Mouse (Mus musculus) intestine, embryonic 14.5 days (tissue): ENCODE data around the gene Mgrn1. TPM values are rescaled to one million over a fixed set of nuclear protein-coding genes. Genes with fewer than 3 reads are reported as not detected.

Source experiments
- ATAC-seq: fragments of 200-750 bp; cut with Nextera tagmentation; replicated peaks from 2 replicates; pipeline ENCODE4 v1.8.0; 2017; ENCODE audit warnings: low read depth, moderate number of reproducible peaks, moderate TSS enrichment, moderate library complexity; ENCODE audit not compliant: low FRiP score, low TSS enrichment
- DNase-seq: peaks from one replicate; pipeline ENCODE4 v3.0.0-alpha.2; 2018; ENCODE audit warnings: low spot score
- H3K27ac ChIP-seq: fragments of 300-500 bp; sonication (generic); 2 replicates; pipeline ENCODE4 v1.5.1; 2014; ENCODE audit warnings: low read depth, mild to moderate bottlenecking, control low read depth
- H3K27me3 ChIP-seq: fragments of 300-500 bp; sonication (generic); replicated peaks from 2 replicates; pipeline ENCODE4 v1.6.1; 2014; ENCODE audit warnings: low read length, control low read depth; ENCODE audit not compliant: control insufficient read depth, insufficient read depth
- H3K36me3 ChIP-seq: fragments of 300-500 bp; sonication (generic); 2 replicates; pipeline ENCODE4 v1.6.1; 2014; ENCODE audit warnings: low read length, control low read depth; ENCODE audit not compliant: control insufficient read depth, insufficient read depth
- H3K4me1 ChIP-seq: fragments of 300-500 bp; sonication (generic); replicated peaks from 2 replicates; pipeline ENCODE4 v1.6.1; 2014; ENCODE audit warnings: low read length, control low read depth, mixed read lengths; ENCODE audit not compliant: control insufficient read depth, insufficient read depth
- H3K4me2 ChIP-seq: fragments of 300-500 bp; sonication (generic); 2 replicates; pipeline ENCODE4 v1.6.1; 2014; ENCODE audit warnings: low read length
- H3K4me3 ChIP-seq: fragments of 300-500 bp; sonication (generic); 2 replicates; pipeline ENCODE4 v1.5.1; 2014; ENCODE audit warnings: low read depth, low read length, control low read depth, mixed read lengths
- H3K9ac ChIP-seq: fragments of 300-500 bp; sonication (generic); 2 replicates; pipeline ENCODE4 v1.6.1; 2014; ENCODE audit warnings: mild to moderate bottlenecking, low read length
- H3K9me3 ChIP-seq: fragments of 300-500 bp; sonication (generic); 2 replicates; pipeline ENCODE4 v1.6.1; 2016; ENCODE audit warnings: low read length, control low read depth; ENCODE audit not compliant: control insufficient read depth
- WGBS: fragments of 180-500 bp; shearing (Covaris S2); extraction: QIAGEN DNeasy Blood & Tissue Kit; methylation state at CpG from one replicate; pipeline ENCODE4 v1.1.7; 2014; 5-methylcytosine and 5-hydroxymethylcytosine counted together
- polyA plus RNA-seq: library from polyadenylated mRNA; unstranded; fragments of >200 nt; fragmentation: Nextera tagmentation; extraction: Ambion mirVana; gene quantifications from 2 replicates; pipeline ENCODE4 v1.2.1, GENCODE M21; 2014

Mgrn1 gene
- polyA plus RNA-seq, 1 experiment from 2014 or later, result 87.6 TPM

GRCm38 (mm10) chr16:4881400-4882351 lies 4.4 kb upstream of the Mgrn1 start:
- no peaks in the 10 kb centered on the region for H3K27me3 ChIP-seq
- WGBS, result 74% methylated on average over 10 of the region's 10 CpGs
- peak overlapping the region; percentile 73 for H3K4me2 ChIP-seq
- peak overlapping the region; percentile 91 for H3K4me3 ChIP-seq
- peaks cover 24% of the 10 kb centered on the region for H3K4me1 ChIP-seq
- ATAC-seq, result no peak
- H3K27ac ChIP-seq, result peak overlapping the region; percentile 100
- H3K9ac ChIP-seq, result peak overlapping the region; percentile 93
- DNase-seq, result no peak
- H3K9me3 ChIP-seq, result no peaks in the 10 kb centered on the region
- 0 out of 2 replicates have a peak, but pooled peaks cover under 1% of the 10 kb centered on the region for H3K36me3 ChIP-seq

- no peaks in the 10 kb centered on the region for H3K36me3 ChIP-seq
- ATAC-seq, result no peak
- no peaks in the 10 kb centered on the region for H3K27me3 ChIP-seq
- H3K27ac ChIP-seq, result no peak overlapping the region; the same call in 1 of the 2 replicates
- H3K9ac ChIP-seq, result no peak overlapping the region
- no peak for DNase-seq
- no peak overlapping the region for H3K4me3 ChIP-seq
- no peaks in the 10 kb centered on the region for H3K9me3 ChIP-seq
- peaks cover 24% of the 10 kb centered on the region for H3K4me1 ChIP-seq
- 93% methylated on average over 10 of the region's 10 CpGs for WGBS
- H3K4me2 ChIP-seq, result peak overlapping the region; percentile 64; the same call in 1 of the 2 replicates
These were observed 1.1 kb upstream of the Mgrn1 start for GRCm38 (mm10) chr16:4884930-4885329.

- WGBS, result 3% methylated on average over 8 of the region's 8 CpGs
- Histone ChIP-seq H3K4me1 (peaks cover 19% of the 10 kb centered on the region), H3K36me3 (no peaks in the 10 kb centered on the region), H3K4me3 (peak overlapping the region; percentile 94), H3K4me2 (peak overlapping the region; percentile 64), H3K27me3 (no peaks in the 10 kb centered on the region), H3K9ac (peak overlapping the region; percentile 90), H3K9me3 (no peaks in the 10 kb centered on the region), H3K27ac (peak overlapping the region; percentile 69)
- DNase-seq (no peak), ATAC-seq (no peak)
These were observed 606 bp downstream of the Mgrn1 start for GRCm38 (mm10) chr16:4886690-4887020.

- 46% methylated on average over 4 of the region's 4 CpGs for WGBS
- H3K4me2 ChIP-seq, result no peak overlapping the region
- H3K4me3 ChIP-seq, result no peak overlapping the region
- H3K36me3 ChIP-seq, result no peaks in the 10 kb centered on the region
- no peaks in the 10 kb centered on the region for H3K27me3 ChIP-seq
- H3K9me3 ChIP-seq, result no peaks in the 10 kb centered on the region
- H3K9ac ChIP-seq, result no peak overlapping the region
- no peak overlapping the region for H3K27ac ChIP-seq
- peaks cover 14% of the 10 kb centered on the region for H3K4me1 ChIP-seq
- ATAC-seq, result no peak
- no peak for DNase-seq
These were observed 4.2 kb downstream of the Mgrn1 start for GRCm38 (mm10) chr16:4890201-4890709.

- ATAC-seq (no peak), DNase-seq (no peak)
- Histone ChIP-seq H3K27me3 (no peaks in the 10 kb centered on the region), H3K4me1 (peaks cover 13% of the 10 kb centered on the region), H3K36me3 (no peaks in the 10 kb centered on the region), H3K4me2 (no peak overlapping the region), H3K9me3 (no peaks in the 10 kb centered on the region), H3K9ac (no peak overlapping the region), H3K27ac (no peak overlapping the region), H3K4me3 (no peak overlapping the region)
- WGBS, result 90% methylated on average over 6 of the region's 6 CpGs
These were observed 6.1 kb downstream of the Mgrn1 start for GRCm38 (mm10) chr16:4892171-4892570.

GRCm38 (mm10) chr16:4894201-4894908 lies 8.3 kb downstream of the Mgrn1 start:
- DNase-seq, result no peak
- Histone ChIP-seq H3K4me2 (no peak overlapping the region), H3K27ac (no peak overlapping the region), H3K9ac (no peak overlapping the region), H3K36me3 (no peaks in the 10 kb centered on the region), H3K4me3 (no peak overlapping the region), H3K9me3 (no peaks in the 10 kb centered on the region), H3K4me1 (no peaks in the 10 kb centered on the region; the same call in 1 of the 2 replicates), H3K27me3 (no peaks in the 10 kb centered on the region)
- ATAC-seq, result no peak
- 87% methylated on average over 7 of the region's 7 CpGs for whole genome bisulfite sequencing

GRCm38 (mm10) chr16:4896249-4897027 lies 10.4 kb downstream of the Mgrn1 start:
- Histone ChIP-seq H3K4me1 (0 out of 2 replicates have a peak, but pooled peaks cover 4% of the 10 kb centered on the region), H3K9me3 (no peaks in the 10 kb centered on the region), H3K27ac (no peak overlapping the region), H3K27me3 (no peaks in the 10 kb centered on the region), H3K36me3 (no peaks in the 10 kb centered on the region), H3K4me2 (no peak overlapping the region), H3K9ac (no peak overlapping the region), H3K4me3 (no peak overlapping the region)
- DNase-seq (no peak), ATAC-seq (0 out of 2 replicates have a peak, but pooled peaks have one; percentile 24)
- WGBS, result 66% methylated on average over 5 of the region's 5 CpGs

- H3K36me3 ChIP-seq, result no peaks in the 10 kb centered on the region
- H3K27ac ChIP-seq, result no peak overlapping the region
- ATAC-seq (no peak), DNase-seq (no peak)
- H3K27me3 ChIP-seq, result no peaks in the 10 kb centered on the region
- no peak overlapping the region for H3K4me3 ChIP-seq
- 0 out of 2 replicates have a peak, but pooled peaks cover 4% of the 10 kb centered on the region for H3K4me1 ChIP-seq
- H3K9ac ChIP-seq, result no peak overlapping the region
- no peak overlapping the region for H3K4me2 ChIP-seq
- 62% methylated on average over 7 of the region's 7 CpGs for WGBS
- H3K9me3 ChIP-seq, result no peaks in the 10 kb centered on the region
These were observed 11.2 kb downstream of the Mgrn1 start for GRCm38 (mm10) chr16:4897146-4897730.
